Mouse (Mus musculus) spleen, postnatal 14 days (tissue): ENCODE measurements at regions not wholly inside any gene's neighbourhood (a gene's known extent, or its start where the extent isn't known, plus 50 kb on each side); places are given as distances from the start of the nearest gene placed in this dataset.

Source experiments
- DNase-seq, 2 experiments: peaks; one replicate each; pipeline ENCODE4 v3.0.0; 2021 to 2022; ENCODE audit warnings: low spot score in 2 of 2

DNA sequence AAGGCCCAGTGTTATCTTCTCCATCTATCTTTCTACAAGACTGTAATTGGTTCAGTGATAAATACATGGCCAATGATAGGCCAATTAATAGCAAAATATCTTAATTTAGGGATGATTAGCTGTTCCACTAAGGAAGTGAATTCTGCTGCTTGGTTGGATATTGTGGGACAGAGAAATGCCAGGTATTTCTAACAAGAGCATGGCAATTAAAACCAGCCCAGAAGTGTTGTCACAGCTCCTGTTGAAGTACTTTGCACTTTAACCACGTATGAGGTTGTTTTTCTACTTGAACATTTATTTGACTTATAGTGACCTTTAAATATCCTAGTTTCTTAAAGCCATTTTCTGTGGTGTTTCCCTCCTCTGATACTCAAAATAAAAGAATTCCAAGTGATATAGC, 65.7 kb upstream of the Acsl4 start:
- DNase-seq: no peak

DNA sequence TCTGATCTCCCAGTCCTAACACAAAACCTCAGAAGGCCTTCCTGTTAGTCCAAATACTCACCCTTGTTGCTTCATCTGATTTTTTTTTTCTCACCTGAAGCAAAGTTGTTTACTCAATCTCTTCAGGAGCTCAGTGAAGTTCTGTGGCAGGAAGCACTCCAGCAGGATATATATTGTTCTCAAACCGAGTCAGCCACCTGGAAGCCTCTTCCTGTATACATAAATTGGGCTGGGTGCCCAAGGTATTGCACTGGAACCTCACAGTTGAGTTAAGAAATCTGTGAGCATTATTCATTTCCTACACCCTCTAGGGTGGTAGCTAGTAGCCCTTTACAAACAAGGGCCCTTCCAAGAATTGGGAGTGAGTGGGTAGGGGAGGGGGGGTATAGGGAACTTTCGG, 73.8 kb upstream of the Acsl4 start:
- no peak for DNase-seq

DNA sequence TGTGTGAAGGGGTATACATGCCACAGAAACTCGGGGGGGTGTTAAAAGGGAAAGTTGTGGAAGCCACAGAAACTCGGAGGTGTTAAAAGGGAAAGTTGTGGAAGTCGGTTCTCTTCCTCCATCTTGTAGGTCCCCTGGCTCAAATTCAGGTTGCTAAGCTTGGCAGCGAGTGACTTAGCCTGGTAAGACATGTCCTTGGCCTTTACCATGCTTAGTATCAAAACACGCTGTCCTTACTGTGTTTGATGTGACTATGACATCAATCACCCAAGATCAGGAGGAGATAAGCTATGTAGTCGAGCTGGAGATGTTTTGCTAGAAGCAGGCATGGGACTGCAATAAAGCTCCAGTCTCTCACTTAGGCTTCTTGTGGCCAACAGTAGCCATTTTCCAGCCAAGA, 74.4 kb upstream of the Acsl4 start:
- no peak for DNase-seq

DNA sequence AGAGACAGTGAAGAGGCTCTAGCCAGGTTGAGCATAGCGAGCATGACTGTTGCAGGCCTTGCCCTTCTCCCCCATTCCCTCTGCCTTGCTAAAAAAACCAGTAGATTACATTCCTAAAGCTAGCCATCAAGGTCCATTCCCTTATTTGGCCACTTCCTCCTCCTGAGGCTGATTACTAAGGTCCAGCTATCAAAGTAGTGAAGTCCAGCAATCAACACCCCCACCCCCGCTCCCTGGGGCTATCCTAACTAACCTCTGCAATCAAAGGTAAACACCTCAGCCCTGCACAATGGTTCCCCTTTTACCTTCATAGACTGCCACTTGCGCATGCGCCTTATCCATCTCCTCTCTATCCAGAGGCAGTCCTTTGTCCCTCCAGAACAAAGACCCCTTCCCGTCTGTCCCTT, 77.5 kb upstream of the Acsl4 start:
- no peak for DNase-seq

DNA sequence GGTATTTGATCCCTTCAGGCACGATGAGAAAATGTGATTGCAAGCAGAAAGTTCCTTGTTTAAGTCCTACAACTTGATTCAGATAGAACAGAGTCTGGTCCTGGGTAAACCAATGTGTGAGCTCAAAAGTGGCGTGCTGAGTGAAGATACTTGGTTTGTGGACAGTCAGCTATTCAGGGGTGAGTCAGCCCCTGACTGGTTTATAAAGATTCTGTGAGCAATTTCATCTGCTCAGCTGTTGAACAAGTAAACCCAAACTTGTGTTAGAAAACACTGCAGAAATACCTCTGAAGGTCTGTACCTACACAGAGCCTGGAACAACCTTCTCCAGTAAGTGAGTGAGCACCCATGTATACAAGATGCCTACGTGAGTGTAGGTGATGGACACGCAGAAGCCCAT, 78.1 kb upstream of the Acsl4 start:
- no peak for DNase-seq

DNA sequence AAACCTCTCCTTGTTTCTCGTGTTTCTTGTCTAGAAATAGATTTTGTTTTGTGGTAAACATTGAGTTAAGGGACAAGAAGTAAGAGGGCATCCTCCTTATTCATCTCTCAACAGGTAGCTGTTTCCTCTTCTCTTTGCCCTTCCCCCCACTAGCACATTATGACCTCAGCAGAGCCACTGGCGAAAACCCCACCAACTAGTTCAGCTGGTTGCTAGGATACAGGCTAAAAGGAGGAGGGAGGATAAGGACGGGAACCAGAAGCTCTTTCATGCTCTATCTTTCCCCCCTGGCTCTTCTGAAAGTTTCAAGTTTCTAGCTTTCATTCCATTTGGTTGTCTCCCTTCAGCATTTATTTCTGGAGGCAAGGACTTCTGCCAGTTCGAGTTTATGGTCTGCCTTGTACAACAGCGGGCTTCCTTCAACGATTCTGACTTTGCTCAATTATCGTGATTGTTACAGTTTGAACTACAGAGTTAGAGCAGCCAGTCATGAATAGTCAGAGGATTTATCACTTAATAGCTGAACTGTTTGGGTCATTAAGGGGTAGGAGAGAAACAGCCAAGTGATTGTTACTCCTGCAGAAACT, 78.8 kb upstream of the Acsl4 start:
- DNase-seq: no peak

DNA sequence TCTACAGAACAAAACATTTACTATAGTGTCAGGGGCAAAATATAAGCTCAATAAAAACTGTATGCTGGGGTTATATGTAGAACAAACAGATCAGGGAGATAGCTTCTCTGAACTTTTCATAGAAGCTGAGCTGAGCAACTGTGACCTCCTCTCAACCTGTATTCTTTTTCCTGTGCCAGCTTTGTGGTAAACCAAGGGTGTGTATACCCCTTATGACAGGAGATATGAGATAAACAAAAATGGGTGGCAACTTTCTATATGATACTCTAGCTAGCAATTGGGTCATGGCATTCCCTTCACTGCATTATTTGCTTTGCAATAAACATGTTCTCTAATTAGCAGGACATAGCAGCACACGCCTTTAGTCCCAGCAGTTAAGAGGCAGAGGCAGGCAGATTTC, 79.7 kb upstream of the Acsl4 start:
- DNase-seq: no peak

DNA sequence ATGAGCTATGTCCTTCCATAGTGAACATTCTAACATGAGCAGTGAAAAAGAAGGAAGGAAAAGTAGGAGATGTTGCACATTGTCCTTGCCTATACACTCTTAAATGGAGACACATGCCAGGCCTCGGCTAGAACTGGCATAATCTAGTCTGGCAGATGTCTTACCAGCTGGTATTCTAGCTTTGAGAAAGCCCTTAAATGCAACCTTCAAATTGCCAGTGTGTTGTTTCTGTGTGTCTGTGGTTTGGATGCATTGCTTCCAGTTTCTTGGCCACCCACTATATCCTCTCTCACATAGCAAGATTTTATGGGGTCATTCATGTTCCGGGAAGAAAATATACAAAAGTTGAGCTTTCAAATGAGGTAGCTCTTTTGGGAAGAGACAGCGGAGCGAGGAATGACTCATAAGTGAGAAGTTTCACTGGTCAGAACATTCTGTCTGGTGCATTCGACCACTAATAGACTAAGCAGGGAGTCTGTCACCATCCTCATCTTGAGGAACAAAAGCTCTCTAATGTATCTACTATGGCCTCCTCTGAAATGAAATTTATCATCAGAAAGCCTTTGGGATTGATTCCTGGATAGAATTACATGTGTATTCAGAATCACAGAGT, 91.0 kb upstream of the Acsl4 start:
- DNase-seq: no peak

DNA sequence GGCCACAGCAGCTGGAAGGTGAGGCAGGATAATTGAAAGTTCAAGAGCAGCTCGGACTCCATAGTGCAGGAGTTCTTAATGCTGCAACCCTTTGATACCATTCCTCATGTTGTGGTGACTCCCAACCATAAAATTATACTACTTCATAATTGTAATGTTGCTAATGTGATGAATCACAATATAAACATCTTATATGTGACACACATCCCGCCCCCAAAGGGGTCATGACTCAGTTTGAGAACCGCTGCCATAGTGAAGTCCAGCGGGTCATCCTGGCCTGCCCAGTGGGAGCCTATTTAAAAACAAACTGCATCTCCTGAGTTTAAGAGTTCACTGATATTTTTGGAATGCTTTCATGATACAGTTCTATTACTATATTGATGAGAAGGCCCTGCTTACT, 97.7 kb upstream of the Acsl4 start:
- no peak for DNase-seq

DNA sequence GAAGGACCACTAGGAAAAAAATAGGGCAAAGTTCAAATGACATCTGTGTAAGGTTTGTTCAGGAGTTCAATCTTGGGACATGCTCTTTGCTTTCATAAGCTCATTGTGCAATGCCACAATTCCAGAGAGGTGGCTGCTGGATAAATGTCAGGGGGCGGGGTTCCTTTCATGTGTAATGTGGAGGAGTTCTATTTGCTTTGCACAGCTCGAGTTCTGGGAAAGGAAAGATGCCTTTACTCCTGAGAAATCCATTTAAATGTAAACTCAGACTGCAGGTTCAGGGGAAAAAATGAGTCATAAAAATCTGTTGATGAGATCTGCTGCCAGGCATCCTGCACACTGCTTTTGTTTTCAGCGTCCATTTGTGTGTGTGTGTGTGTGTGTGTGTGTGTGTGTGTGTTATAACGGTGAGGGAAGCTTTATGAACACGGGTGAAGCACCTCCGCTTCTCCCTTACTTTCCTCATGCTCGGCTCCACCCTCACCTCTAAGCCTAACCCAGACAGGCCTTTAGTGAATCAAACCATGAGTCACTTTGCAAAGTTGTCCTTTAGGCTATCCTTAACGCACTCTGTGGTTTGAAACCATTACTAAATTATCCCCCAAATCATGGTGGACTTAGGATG, 99.9 kb upstream of the Acsl4 start:
- no peak for DNase-seq

DNA sequence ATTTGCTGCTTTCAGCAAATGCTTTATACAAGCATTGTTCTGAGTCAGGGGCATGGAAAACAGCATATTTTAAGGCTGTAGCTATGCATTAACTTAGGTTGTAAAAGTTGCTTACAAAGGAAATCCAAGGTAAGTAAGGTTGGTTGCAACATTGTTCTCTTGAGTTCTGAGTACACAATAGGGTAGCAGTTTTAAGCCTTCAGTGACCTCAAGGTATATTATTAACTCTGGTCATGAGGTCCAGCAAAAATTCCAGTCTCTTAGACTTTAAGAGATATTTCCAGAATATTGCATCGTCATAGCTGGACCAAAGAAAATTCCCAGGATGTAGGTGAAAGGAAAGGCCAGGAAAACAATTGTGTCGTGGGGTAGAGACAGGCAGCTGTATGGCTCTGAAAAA, 110.8 kb upstream of the Acsl4 start:
- no peak for DNase-seq

DNA sequence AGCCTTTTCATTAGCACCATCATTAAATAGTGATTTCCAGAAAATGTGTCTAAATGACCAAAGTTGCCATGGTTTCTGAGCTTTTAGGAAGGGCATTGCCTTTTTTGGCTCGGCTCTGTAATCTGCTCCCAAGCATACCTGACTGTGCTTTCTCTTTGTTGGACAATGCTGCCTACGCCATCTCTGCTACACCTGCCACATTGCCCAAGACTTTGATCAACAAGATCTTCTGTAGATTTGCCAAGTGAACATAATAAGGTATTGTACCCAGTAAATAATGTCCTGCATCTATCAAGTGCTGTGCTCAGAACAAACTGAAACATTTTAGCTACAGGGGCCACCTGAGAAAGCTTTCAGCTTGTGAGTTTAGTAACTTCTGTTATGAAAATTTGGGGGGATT, 114.6 kb upstream of the Acsl4 start:
- no peak for DNase-seq

DNA sequence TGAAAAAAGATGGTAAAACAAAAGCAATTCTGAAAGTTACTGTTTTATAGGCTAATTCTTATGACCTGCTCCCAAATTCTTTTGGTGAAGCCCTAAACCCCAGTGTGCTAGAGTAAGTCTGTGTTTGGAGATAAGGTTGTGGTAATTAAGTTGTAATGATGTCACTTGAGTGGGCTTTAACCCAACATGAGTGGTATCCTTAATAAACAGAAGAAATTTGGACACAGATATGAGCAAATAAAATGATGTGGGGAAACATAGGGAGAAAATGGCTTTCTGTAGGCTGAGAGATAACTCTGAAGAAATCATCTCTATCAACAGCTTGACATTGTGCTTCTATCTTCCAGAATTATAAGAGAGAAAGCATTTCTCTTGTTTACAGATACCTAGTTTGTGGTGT, 117.1 kb upstream of the Acsl4 start:
- no peak for DNase-seq

DNA sequence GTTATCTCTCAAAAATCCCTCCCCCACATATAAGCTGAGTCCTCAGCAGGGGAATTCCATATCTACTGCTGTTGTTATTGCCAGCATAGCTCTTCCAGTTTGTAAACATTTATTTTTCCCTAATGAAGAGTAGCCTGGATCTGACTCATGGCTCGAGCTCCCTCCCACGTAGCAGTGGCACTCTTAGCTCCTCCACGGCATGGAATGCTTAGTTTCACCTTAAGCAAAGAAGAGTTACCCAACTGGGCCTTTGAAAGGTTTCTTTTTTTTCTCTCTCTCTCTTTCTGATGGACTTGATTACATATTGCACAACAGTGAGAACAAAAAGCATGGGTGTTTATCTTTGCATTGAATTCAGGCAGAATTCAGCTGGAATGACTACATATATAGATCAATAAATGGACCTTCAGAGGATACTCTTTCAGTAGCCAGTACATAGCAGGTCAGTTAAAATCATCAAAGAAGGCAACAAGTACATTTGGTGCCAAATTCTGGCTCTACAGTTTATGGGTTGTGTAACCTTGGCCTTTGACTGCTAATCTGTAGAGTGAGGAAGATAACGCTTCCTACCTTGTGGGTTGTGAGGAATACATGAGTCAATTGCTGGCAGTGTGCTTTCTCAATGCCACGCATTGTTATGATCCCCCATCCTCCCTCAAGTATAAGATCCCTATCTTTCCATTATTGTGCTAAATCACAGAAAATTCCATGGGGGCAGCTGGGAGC, 126.2 kb upstream of the Acsl4 start:
- no peak for DNase-seq

DNA sequence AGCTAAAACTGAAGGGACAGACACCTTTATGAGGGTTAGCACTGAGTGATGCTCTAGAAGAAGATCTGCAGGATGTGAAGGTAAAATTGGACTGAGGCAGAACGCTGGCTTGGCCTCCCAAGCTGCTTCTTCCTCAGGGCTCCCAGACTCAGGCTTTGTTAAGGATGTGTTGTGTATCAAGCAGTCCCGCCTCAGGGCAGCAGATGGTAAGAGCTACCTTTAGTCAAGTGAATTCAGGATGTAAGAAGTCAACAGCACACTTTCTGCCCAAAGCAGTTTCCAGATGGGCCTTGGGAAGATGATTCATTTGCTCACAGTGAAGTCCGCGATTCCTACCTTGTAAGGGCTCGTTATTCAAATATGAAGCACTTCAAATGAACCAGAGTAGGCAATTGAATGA, 126.9 kb upstream of the Acsl4 start:
- DNase-seq: no peak

DNA sequence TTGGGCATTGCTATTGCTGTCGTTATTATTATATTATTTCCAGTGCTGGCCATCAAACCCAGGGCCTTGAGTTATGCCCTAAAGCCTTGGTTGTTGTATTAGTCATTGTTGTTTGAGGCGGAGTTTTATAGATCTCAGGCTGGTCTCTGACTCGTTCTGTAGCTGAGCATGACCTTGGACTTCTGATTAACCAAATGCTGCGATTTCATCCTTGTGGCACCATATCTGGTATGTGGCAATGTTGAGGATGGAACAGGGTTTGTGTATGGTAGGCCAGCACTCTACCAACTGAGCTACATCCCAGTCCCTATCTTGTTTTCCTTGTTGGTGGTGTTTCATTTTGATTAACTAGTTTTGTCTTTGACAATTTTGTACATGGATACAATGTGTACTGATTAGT, 130.7 kb upstream of the Acsl4 start:
- no peak for DNase-seq

DNA sequence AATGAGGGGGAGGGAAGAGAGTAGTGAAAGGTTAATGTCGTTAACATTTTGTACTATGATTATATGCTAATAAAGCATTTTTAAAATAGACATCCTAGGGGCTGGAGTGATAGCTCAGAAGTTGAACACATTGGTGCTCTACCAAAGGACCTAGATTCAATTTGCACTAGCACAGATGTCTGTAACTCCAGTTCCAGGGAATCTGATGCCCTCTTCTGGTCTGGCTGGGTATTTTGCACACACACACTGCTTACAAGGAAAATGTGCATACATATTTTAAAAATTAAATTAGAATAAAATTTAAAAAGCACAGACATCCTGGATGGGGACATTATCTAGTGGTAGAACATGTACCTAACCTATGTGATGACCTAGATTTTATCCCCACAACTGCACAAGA, 136.6 kb upstream of the Acsl4 start:
- DNase-seq: peak in 1 of 2 experiments; percentile 3

DNA sequence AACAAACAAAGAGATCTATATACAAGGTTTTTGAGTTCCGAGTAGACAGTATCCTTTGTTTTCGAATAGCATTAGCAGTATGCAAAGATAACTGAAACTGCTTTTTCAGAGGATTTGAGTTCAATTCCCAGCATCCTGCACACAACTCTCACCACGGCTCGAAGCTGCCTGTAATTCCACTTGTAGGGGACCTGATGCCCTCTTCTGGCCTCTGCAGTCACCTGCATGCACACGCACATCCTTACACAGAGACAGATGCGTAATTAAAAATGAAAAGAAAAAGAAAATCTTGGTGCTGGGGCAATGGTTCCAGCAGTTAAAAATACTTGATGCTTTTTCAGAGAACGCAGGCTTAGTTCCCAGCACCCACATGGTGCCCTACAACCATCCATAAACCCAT, 139.6 kb upstream of the Acsl4 start:
- DNase-seq: no peak

DNA sequence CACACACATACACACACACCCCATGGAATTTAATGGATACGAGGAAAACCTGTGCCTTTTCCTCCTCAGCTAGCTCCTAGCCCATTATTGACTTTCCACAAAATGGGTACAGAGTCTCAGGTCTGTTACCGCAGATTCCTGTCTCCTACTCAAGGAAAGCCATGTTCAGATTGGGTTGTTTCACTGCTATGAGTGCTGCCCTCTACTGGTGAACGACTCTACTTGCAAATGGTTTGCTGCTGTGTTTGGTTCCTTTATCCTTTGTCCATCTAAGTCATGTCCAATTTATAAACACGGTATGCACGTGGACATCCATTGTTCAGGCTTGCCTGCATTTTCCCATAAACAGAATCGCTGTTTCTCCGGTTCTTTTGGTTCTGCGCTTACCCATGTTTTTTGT, 144.4 kb upstream of the Acsl4 start:
- peak in 1 of 2 experiments; percentile 14 for DNase-seq

DNA sequence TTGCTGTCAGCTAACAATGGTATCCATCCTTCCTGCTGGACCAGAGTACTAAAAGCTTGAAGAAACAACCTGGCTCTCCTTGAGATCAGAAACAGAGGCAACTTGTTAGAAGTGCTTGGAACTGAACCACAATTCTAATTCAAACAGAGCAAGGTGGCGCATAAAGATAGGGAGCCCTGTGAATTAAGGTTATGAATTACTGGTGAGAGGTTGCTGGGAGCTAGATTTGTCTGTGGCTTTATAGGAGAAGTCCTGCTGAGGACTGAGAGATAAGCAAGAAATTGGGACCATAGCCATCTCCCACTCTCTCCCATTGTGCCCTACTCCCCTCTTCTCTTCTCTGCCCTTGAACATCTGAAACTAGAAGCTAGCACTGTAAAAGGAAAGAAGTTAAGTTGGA, 145.2 kb upstream of the Acsl4 start:
- DNase-seq: no peak

DNA sequence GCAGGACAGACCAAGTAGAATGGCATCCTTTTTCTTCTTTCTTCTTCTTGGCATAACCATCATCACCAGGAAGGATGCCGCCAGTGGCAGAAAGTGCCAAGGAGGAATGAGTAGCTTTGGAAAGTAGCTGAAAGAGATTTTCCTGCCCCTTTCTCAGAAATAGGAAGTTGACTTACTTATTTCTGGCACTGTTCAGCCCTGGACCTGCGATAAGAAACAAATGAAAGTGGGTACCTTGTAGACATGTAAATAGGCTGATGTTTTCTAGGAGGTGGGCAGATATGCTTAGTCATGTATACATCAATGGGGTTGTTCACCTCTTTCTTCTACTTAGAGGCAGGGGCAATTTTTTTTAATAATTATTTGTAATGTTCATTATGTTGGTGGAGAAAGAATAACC, 145.3 kb upstream of the Tmem164 start:
- no peak for DNase-seq

DNA sequence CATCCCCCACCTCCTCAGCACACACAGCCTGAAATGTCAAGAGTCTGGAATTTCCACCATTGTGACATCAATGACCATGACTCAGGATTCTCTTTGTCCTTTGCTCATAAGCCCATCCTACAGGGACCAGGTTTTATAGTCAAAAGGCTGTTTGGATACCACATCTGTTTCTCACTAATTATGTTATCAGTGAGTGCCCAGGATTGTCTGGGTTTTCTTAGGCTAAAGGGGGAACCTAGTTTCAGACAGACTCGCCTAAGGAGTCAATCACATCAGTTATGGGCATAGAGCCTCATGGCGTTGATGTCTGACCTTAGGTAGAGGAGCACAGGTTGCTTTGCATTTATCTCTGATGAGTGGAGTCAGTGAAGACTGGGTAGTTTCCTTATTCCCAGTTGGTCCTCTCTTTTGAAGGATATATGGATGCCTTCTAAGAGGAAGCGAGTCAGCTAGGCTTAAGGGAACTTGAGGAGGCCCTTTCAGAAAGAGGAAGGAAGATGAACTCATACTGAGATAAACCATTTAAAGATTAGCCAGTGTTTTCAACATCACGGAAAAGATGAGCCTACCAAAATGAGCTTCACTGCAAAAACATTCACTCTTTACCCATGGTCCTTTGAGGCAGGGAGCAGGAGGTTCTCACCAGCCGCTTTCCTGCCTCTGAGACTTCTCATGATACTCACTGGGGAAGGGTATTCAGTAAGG, 143.8 kb upstream of the Tmem164 start:
- no peak for DNase-seq
